Mouse (Mus musculus): Measurements from ENCODE around the gene Agap2.

- TF ChIP-seq GATA1 (IDR thresholded peaks at IDR 0.05; ENCODE audit: borderline replicate concordance, low read length) (no peak), FLI1 (IDR thresholded peaks at IDR 0.05; ENCODE audit: low read length) (no peak)
Observed at GRCm38 (mm10) chr10:127062503-127062902, 12.6 kb upstream of the Agap2 start.
